Mouse (Mus musculus) limb, embryonic 11.5 days (tissue): Measurements from ENCODE around the gene Olfr1375. TPM values are rescaled to one million over a fixed set of nuclear protein-coding genes. Genes with fewer than 3 reads are reported as not detected.
"Not testable (repeated sequence)": the region's sequence is repeated elsewhere in the genome, so short reads cannot be mapped to it uniquely, and the experiment has no call there.

Experiments used
- ATAC-seq: fragments of 200-750 bp; cut with Nextera tagmentation; 2 replicates; pipeline ENCODE4 v1.8.0; 2017; ENCODE audit warnings: low read depth; ENCODE audit not compliant: insufficient number of reproducible peaks, low FRiP score, low TSS enrichment
- DNase-seq: peaks from one replicate; pipeline ENCODE4 v3.0.0-alpha.2; 2015; ENCODE audit warnings: low spot score
- H3K27ac ChIP-seq: fragments of 300-500 bp; sonication (generic); replicated peaks from 2 replicates; pipeline ENCODE4 v1.5.1; 2014; ENCODE audit warnings: low read depth, mild to moderate bottlenecking, low read length
- H3K27me3 ChIP-seq: fragments of 300-500 bp; sonication (generic); 2 replicates; pipeline ENCODE4 v1.6.1; 2014; ENCODE audit warnings: mild to moderate bottlenecking, low read length, mixed read lengths; ENCODE audit not compliant: control insufficient read depth, insufficient read depth
- H3K36me3 ChIP-seq: fragments of 300-500 bp; sonication (generic); 2 replicates; pipeline ENCODE4 v1.6.1; 2014; ENCODE audit warnings: mild to moderate bottlenecking, low read length, moderate library complexity, mixed read lengths; ENCODE audit not compliant: control insufficient read depth, insufficient read depth
- H3K4me1 ChIP-seq: fragments of 300-500 bp; sonication (generic); 2 replicates; pipeline ENCODE4 v1.6.1; 2014; ENCODE audit warnings: low read length, mixed read lengths; ENCODE audit not compliant: control insufficient read depth, insufficient read depth
- H3K4me2 ChIP-seq: fragments of 300-500 bp; sonication (generic); 2 replicates; pipeline ENCODE4 v1.6.1; 2014; ENCODE audit warnings: low read depth, mild to moderate bottlenecking, moderate library complexity; ENCODE audit not compliant: severe bottlenecking
- H3K4me3 ChIP-seq: fragments of 300-500 bp; sonication (generic); 2 replicates; pipeline ENCODE4 v1.5.1; 2014; ENCODE audit warnings: low read depth, low read length
- H3K9ac ChIP-seq: fragments of 300-500 bp; sonication (generic); 2 replicates; pipeline ENCODE4 v1.6.1; 2014; ENCODE audit warnings: mild to moderate bottlenecking, low read length
- H3K9me3 ChIP-seq: fragments of 300-500 bp; sonication (generic); 2 replicates; pipeline ENCODE4 v1.6.1; 2016; ENCODE audit warnings: low read length; ENCODE audit not compliant: control insufficient read depth
- WGBS: fragments of 180-500 bp; shearing (Covaris S2); extraction: QIAGEN DNeasy Blood & Tissue Kit; methylation state at CpG from one replicate; pipeline ENCODE4 v1.1.7; 2014; 5-methylcytosine and 5-hydroxymethylcytosine counted together
- polyA plus RNA-seq: library from polyadenylated mRNA; unstranded; fragments of >200 nt; fragmentation: Nextera tagmentation; extraction: Ambion mirVana; gene quantifications from 2 replicates; pipeline ENCODE4 v1.2.1, GENCODE M21; 2014

The Olfr1375 gene
- polyA plus RNA-seq, 1 experiment from 2014 or later: not detected

DNA sequence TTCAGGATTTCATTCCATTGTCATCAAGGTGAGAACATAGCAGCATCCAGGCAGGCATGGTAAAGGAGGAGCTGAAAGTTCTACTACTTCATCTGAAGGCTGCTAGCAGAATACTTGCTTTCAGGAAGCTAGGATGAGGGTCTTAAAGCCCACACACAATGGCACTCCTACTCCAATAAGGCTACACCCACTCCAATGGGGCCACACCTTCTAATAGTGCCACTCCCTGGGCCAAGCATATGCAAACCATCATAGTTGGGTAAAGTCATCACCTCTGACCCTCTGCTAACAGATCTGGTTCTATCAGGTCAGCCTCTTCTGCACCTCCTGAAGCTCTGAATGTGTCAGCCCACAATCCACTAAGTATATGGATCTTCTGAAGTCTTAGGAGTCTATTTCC lies 13.8 kb upstream of the Olfr1375 start:
- H3K4me1 ChIP-seq, H3K36me3 ChIP-seq, H3K27ac ChIP-seq, H3K4me2 ChIP-seq, DNase-seq, H3K4me3 ChIP-seq, H3K27me3 ChIP-seq, H3K9me3 ChIP-seq, ATAC-seq, H3K9ac ChIP-seq: not testable (repeated sequence)

DNA sequence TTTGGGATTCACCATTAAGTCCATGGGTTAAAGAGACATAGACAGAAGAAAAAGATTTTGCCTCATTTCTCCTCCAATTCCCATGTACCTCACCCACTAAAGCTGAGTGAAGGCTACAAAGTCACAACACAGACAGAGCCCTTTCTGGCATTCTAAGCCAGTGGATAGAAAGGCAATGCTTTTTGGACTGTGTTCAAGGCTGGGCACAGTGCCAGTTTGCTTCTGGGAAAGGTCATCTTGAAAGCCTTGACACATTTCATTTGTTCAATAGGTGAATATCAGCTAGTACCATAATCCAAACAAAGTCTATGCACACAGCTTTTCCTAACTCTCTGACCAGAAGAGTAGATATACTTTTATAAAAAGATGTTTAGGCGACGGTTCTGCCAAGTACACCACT lies 12.0 kb upstream of the Olfr1375 start:
- H3K4me3 ChIP-seq: no peak overlapping the region
- ATAC-seq (no peak), DNase-seq (no peak)
- no peak overlapping the region for H3K9ac ChIP-seq
- H3K4me1 ChIP-seq: no peaks in the 10 kb centered on the region
- H3K4me2 ChIP-seq: no peak overlapping the region
- WGBS: 93% methylated on average over 2 of the region's 2 CpGs
- no peaks in the 10 kb centered on the region for H3K27me3 ChIP-seq
- H3K27ac ChIP-seq: no peak overlapping the region
- no peaks in the 10 kb centered on the region for H3K36me3 ChIP-seq
- H3K9me3 ChIP-seq: no peaks in the 10 kb centered on the region

DNA sequence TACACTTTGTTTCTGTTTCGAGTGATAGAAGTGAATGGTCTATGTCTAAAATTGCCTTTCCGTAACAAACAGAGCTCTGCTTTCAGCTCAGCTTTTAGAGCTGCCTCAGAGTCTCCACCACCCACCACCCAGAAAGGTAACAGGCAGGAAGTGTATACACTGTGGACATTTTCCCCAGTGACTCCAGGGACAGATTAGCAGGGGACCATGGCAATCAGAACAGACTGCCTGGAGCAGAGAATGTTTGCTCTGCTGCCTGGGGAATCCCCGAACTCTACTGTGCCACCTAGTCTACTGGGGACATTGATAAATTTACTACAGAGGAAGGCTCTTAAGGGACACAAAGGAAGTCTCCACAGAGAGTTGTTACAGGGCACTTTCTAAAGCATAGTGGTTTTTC lies 3.1 kb upstream of the Olfr1375 start:
- not testable (repeated sequence) for H3K27me3 ChIP-seq, DNase-seq, H3K27ac ChIP-seq, ATAC-seq, H3K4me2 ChIP-seq, H3K4me1 ChIP-seq, H3K9ac ChIP-seq, H3K4me3 ChIP-seq, H3K36me3 ChIP-seq, H3K9me3 ChIP-seq
- WGBS: 77% methylated on average over 3 of the region's 3 CpGs

- Histone ChIP-seq H3K36me3 (no peaks in the 10 kb centered on the region), H3K9me3 (no peaks in the 10 kb centered on the region), H3K4me2 (no peak overlapping the region), H3K4me3 (no peak overlapping the region), H3K9ac (no peak overlapping the region), H3K27ac (no peak overlapping the region), H3K27me3 (no peaks in the 10 kb centered on the region), H3K4me1 (no peaks in the 10 kb centered on the region)
- ATAC-seq (no peak), DNase-seq (no peak)
- 65% methylated on average over 2 of the region's 2 CpGs for WGBS
These were observed 3.8 kb downstream of the Olfr1375 start for GRCm38 (mm10) chr11:51051678-51052077.

- no peak overlapping the region for H3K27ac ChIP-seq
- no peaks in the 10 kb centered on the region for H3K9me3 ChIP-seq
- no peaks in the 10 kb centered on the region for H3K4me1 ChIP-seq
- H3K4me3 ChIP-seq: no peak overlapping the region
- WGBS: 54% methylated on average over 3 of the region's 3 CpGs
- no peak overlapping the region for H3K9ac ChIP-seq
- no peak for DNase-seq
- ATAC-seq: no peak
- no peaks in the 10 kb centered on the region for H3K27me3 ChIP-seq
- H3K4me2 ChIP-seq: no peak overlapping the region
- no peaks in the 10 kb centered on the region for H3K36me3 ChIP-seq
These were observed 5.3 kb downstream of the Olfr1375 start for GRCm38 (mm10) chr11:51053230-51053629.

DNA sequence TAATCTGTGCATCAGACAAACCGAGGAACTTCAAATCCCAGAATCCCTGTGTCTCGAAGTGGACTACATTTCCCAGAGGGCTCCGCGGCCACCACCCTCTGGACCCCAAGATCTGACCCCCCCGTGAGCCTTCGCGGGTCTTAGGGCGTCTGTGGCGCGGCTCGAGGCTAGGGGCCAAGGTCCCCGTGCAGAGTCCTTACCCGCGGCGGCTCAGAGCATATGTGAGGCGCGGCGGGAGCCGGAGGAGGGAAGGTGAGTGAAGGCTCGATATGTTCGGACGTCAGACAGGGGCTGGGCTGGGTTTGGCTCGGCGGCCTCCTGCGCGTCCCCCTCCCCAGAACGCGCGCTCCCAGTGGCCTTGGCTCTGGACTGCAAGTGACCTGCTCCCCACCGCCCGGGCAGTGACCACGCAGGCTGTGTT lies 11.3 kb downstream of the Olfr1375 start, which contains the start of gene Zfp354a:
Gene Zfp354a (plus strand): TSS at position 107 of the 421 bp plus-strand sequence.
- Histone ChIP-seq H3K4me1 (0 out of 2 replicates have a peak, but pooled peaks cover 2% of the 10 kb centered on the region), H3K27me3 (no peaks in the 10 kb centered on the region), H3K4me2 (peak within 1 kb of the TSS; percentile 54), H3K36me3 (no peaks in the 10 kb centered on the region), H3K4me3 (peak within 1 kb of the TSS; percentile 59), H3K9ac (peak within 1 kb of the TSS; percentile 75), H3K27ac (no peak within 1 kb of the TSS), H3K9me3 (no peaks in the 10 kb centered on the region)
- ATAC-seq (peak; percentile 87), DNase-seq (peak; percentile 89)
- WGBS: under 1% methylated on average over 24 of the region's 32 CpGs

DNA sequence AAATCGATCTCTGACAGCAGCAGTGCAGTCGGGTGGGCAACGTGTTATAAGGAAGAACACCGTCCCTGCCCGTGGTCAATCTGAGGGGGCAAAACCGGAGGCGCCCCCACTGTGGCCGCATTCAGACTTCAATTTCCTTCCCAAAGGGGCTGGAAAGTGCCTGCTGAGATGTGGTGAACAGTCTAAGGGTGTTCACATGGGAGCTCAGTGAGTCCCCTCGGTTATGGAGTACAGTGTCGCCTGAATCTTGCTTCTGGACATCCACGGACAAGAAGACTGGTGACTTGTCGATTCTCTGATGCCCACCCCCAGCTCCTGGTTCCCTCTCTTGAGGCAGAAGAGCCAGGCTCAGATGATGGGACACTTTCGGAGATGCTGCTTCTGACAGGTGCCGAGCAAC lies 11.7 kb downstream of the Olfr1375 start:
- Histone ChIP-seq H3K36me3 (no peaks in the 10 kb centered on the region), H3K4me3 (peak overlapping the region; percentile 59), H3K27ac (no peak overlapping the region), H3K27me3 (no peaks in the 10 kb centered on the region), H3K4me2 (peak overlapping the region; percentile 54), H3K9me3 (no peaks in the 10 kb centered on the region), H3K9ac (peak overlapping the region; percentile 75), H3K4me1 (0 out of 2 replicates have a peak, but pooled peaks cover 2% of the 10 kb centered on the region)
- WGBS: 19% methylated on average over 14 of the region's 14 CpGs
- DNase-seq (no peak), ATAC-seq (peak; percentile 62; the same call in 1 of the 2 replicates)

GRCm38 (mm10) chr11:51060981-51061380 lies 13.1 kb downstream of the Olfr1375 start:
- 92% methylated on average over 6 of the region's 6 CpGs for WGBS
- Histone ChIP-seq H3K4me2 (no peak overlapping the region), H3K9me3 (no peaks in the 10 kb centered on the region), H3K27ac (no peak overlapping the region), H3K27me3 (no peaks in the 10 kb centered on the region), H3K36me3 (no peaks in the 10 kb centered on the region), H3K4me3 (no peak overlapping the region), H3K4me1 (0 out of 2 replicates have a peak, but pooled peaks cover 2% of the 10 kb centered on the region), H3K9ac (no peak overlapping the region)
- ATAC-seq (no peak), DNase-seq (no peak)

- no peak overlapping the region for H3K27ac ChIP-seq
- no peaks in the 10 kb centered on the region for H3K9me3 ChIP-seq
- 94% methylated on average over 7 of the region's 7 CpGs for WGBS
- no peaks in the 10 kb centered on the region for H3K36me3 ChIP-seq
- H3K4me3 ChIP-seq: no peak overlapping the region
- ATAC-seq: no peak
- no peak for DNase-seq
- H3K4me1 ChIP-seq: 0 out of 2 replicates have a peak, but pooled peaks cover 2% of the 10 kb centered on the region
- H3K9ac ChIP-seq: no peak overlapping the region
- no peak overlapping the region for H3K4me2 ChIP-seq
- no peaks in the 10 kb centered on the region for H3K27me3 ChIP-seq
These were observed 15.4 kb downstream of the Olfr1375 start for GRCm38 (mm10) chr11:51063276-51063675.
